Mouse (Mus musculus): Measurements from ENCODE around the gene Syngr3.

Gene Syngr3

DNA sequence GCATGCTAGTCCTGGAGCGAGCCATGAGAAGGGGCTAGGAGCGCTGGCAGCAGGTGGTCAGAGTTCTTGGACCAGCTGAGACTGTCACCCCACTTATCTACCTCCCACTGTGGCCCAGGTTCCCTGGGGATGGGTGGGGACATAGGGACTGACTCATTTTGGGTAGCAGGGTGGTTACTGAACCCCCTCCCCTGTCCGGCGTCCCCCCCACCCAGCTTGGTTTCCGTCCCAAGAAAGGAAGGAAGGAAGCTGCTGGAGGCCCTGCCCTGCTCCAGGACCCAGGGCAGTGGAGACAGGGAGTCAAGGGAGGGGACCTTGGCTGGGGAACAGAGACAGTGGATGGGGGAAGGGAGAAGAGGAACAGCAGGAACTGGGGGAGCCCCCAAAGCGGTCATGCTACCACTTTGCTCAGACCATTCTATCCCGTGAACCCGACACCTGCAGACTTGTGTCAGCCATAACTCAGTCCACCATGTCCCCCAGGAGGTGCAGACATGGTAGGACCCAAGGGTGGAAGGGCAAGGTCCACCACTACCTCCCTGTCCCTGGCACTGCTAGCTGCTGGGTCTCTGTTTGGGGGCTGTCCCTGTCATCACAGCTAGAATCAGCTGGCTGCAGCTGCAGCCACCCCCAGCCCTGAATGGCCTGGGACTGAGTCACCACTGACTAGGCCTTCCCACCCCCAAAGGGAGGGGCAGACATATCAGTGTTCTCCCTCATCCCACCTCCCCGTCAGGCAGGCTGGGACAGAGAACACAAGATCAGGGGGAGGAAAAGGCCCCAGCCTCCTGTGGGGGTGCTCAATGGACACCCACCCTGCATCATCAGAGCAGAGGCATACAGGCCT lies 44.7 kb downstream of the Syngr3 start:
- no peak for DNase-seq (ENCODE audit: low spot score)

GRCm38 (mm10) chr17:24644030-24644715 lies 45.6 kb downstream of the Syngr3 start:
- DNase-seq (ENCODE audit: low spot score) = no peak

GRCm38 (mm10) chr17:24642791-24643343 lies 46.9 kb downstream of the Syngr3 start:
- DNase-seq (ENCODE audit: low spot score) = no peak

DNA sequence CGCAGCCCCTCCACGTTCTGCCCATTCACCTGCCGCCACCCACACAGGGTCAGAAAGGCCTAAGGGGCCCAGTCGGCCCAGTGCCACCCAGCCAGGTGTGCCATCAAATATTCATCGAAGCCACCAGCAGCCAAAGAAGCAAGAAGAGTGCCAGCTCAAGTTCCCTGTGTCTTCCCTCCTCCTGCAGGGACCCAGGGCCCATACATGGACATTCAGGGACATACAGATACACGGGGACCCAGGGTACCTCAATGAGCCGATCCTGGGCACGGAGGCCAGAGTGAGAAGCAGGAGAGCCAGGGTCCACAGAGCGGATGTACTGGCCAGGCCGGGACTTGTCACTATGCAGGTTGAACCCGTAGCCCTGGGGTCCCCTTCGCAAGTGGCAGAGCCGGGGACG lies 47.8 kb downstream of the Syngr3 start:
- no peak for DNase-seq (ENCODE audit: low spot score)

DNA sequence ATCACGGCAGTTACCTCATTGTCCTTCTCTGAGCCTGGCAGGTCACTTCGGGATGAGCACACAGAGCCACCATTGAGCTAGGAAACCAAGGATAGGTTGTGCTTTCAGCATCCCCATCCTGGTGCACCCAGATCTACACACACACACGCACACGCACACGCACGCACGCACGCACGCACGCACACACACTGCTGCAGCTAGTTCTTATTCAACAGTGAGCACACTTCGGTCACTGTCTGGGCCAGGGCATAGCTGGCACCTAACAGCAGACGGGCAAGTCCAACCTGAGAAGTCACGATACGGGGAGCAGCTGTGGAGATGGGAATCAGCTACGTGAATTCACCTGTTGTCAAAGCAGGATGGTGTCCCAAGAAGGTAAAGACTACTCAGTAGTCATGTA lies 49.2 kb downstream of the Syngr3 start:
- no peak for DNase-seq (ENCODE audit: low spot score)

- no peak for DNase-seq (ENCODE audit: low spot score)
Observed at GRCm38 (mm10) chr17:24640119-24640518, 49.6 kb downstream of the Syngr3 start.

DNA sequence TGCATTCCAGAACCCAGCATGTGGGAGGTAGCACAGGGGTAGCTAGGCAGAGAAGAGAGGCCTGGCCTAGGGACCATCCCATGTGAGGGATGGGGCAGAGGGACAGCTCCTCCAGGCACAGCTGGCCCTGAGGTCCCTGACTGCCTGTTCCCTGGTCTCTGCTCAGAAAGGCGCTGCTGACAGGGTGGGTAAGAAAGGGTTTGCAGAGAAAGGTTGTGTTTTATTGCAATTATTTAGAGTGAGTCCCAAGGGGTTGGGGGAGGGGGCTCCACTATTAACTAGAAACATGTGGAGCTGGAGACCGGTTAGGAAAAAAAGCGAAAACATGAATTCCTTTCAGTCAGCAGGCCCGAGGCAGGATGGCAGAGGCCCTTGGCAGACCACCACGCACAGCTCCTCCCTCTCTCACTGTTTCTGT lies 50.2 kb downstream of the Syngr3 start:
- peak; percentile 68 for DNase-seq (ENCODE audit: low spot score)

GRCm38 (mm10) chr17:24638840-24639239 lies 50.9 kb downstream of the Syngr3 start:
- no peak for DNase-seq (ENCODE audit: low spot score)

- no peak for DNase-seq (ENCODE audit: low spot score)
Observed at GRCm38 (mm10) chr17:24638214-24638613, 51.5 kb downstream of the Syngr3 start.

- DNase-seq (ENCODE audit: low spot score) = no peak
Observed at GRCm38 (mm10) chr17:24636781-24637481, 52.8 kb downstream of the Syngr3 start.

- no peak for DNase-seq (ENCODE audit: low spot score)
Observed at GRCm38 (mm10) chr17:24635694-24636093, 54.1 kb downstream of the Syngr3 start.
